In genomic region chr5:144162813-144163517, GRCm38 (mm10) we compare ENCODE assay signal across 9 mouse cellular contexts. TPM values are rescaled to one million over a fixed set of nuclear protein-coding genes. Genes with fewer than 3 reads are reported as not detected.
DNase-seq lines count a peak whose midpoint lies in the region; ATAC-seq lines count a peak whose summit lies in the region.
"Had no signal": no experiment of that assay in that cellular context is flagged by ENCODE, and none has a peak within 500 bp of the region (broad histone marks: within the 10 kb centered on the region; RNA-seq: fewer than 3 reads in every experiment).

No protein-coding gene starts in this region.

- no peak overlapping the region for H3K4me3 ChIP-seq in midbrain, embryonic 15.5 days
- no peak overlapping the region for H3K4me3 ChIP-seq in midbrain, embryonic 14.5 days (replicated peaks; ENCODE audit: low read depth, low read length)
- no peak overlapping the region for H3K4me3 ChIP-seq in kidney, embryonic 15.5 days (replicated peaks)
- H3K4me3 ChIP-seq: megakaryocyte, embryonic 14.5 days had no signal

- no peak for DNase-seq in midbrain, embryonic 14.5 days
- peak; percentile 79 to 84 for DNase-seq in cerebellum, adult 18-20 months
- DNase-seq in skeletal muscle tissue, adult 2 months (ENCODE audit: low read depth, low spot score), result peak; percentile 16
- no peak for DNase-seq in adipocyte (ENCODE audit: low spot score)
- no peak for DNase-seq in heart, adult 9 months (ENCODE audit: low spot score in 2 of 2)

- WGBS in midbrain, embryonic 15.5 days, result 84% methylated on average over 10 of the region's 10 CpGs
- 86% methylated on average over 10 of the region's 10 CpGs for WGBS in midbrain, embryonic 14.5 days
- 72% methylated on average over 10 of the region's 10 CpGs for WGBS in kidney, embryonic 15.5 days

- H3K9me3 ChIP-seq in midbrain, embryonic 15.5 days, result no peaks in the 10 kb centered on the region
- H3K9me3 ChIP-seq in midbrain, embryonic 14.5 days (ENCODE audit: control insufficient read depth, low read length), result no peaks in the 10 kb centered on the region
- no peaks in the 10 kb centered on the region for H3K9me3 ChIP-seq in kidney, embryonic 15.5 days (replicated peaks)
- H3K9me3 ChIP-seq: megakaryocyte, embryonic 14.5 days had no signal

- 0 out of 2 replicates have a peak overlapping the region, but pooled peaks have one; percentile 9 for H3K27ac ChIP-seq in midbrain, embryonic 15.5 days
- no peak overlapping the region for H3K27ac ChIP-seq in midbrain, embryonic 14.5 days (replicated peaks; ENCODE audit: low read depth, low read length)
- H3K27ac ChIP-seq in kidney, embryonic 15.5 days, result peak overlapping the region; percentile 61

- ATAC-seq in midbrain, embryonic 15.5 days (replicated peaks), result no peak
- ATAC-seq in midbrain, embryonic 14.5 days (ENCODE audit: low FRiP score, low TSS enrichment), result no peak
- ATAC-seq in kidney, embryonic 15.5 days (replicated peaks; ENCODE audit: low FRiP score), result no peak
- ATAC-seq in erythroblast, adult 5-6 weeks (replicated peaks; ENCODE audit: low FRiP score, poor library complexity, severe bottlenecking), result no peak

- no peak overlapping the region for H3K9ac ChIP-seq in midbrain, embryonic 15.5 days
- H3K9ac ChIP-seq in midbrain, embryonic 14.5 days (replicated peaks; ENCODE audit: low read length), result no peak overlapping the region
- no peak overlapping the region for H3K9ac ChIP-seq in kidney, embryonic 15.5 days

- H3K4me1 ChIP-seq in midbrain, embryonic 15.5 days, result peaks cover 4% of the 10 kb centered on the region; the same call in 1 of the 2 replicates
- no peaks in the 10 kb centered on the region for H3K4me1 ChIP-seq in midbrain, embryonic 14.5 days (ENCODE audit: control insufficient read depth, insufficient read depth, low read length)
- 0 out of 2 replicates have a peak, but pooled peaks cover 7% of the 10 kb centered on the region for H3K4me1 ChIP-seq in kidney, embryonic 15.5 days

- peaks cover 17% of the 10 kb centered on the region; the same call in 1 of the 2 replicates for H3K36me3 ChIP-seq in midbrain, embryonic 15.5 days (replicated peaks)
- peaks cover 46% of the 10 kb centered on the region for H3K36me3 ChIP-seq in midbrain, embryonic 14.5 days (ENCODE audit: control insufficient read depth, insufficient read depth, low read length)
- peaks cover 49% of the 10 kb centered on the region for H3K36me3 ChIP-seq in kidney, embryonic 15.5 days

- H3K27me3 ChIP-seq in midbrain, embryonic 15.5 days (replicated peaks), result no peaks in the 10 kb centered on the region
- H3K27me3 ChIP-seq in midbrain, embryonic 14.5 days (ENCODE audit: control insufficient read depth, insufficient read depth, low read length), result no peaks in the 10 kb centered on the region
- no peaks in the 10 kb centered on the region for H3K27me3 ChIP-seq in kidney, embryonic 15.5 days
- H3K27me3 ChIP-seq: megakaryocyte, embryonic 14.5 days had no signal

- H3K4me2 ChIP-seq in midbrain, embryonic 15.5 days, result no peak overlapping the region
- no peak overlapping the region for H3K4me2 ChIP-seq in midbrain, embryonic 14.5 days (ENCODE audit: low read length)
- no peak overlapping the region for H3K4me2 ChIP-seq in kidney, embryonic 15.5 days

RNA-seq across cellular contexts. Expression of gene Bhlha15, which starts 27.1 kb away (rescaled TPM):
- polyA plus RNA-seq in midbrain, embryonic 15.5 days (2015; fragmentation: Nextera tagmentation; extraction: Ambion mirVana), result 0.05 and 0.06 TPM in 2 replicates
- polyA plus RNA-seq in midbrain, embryonic 14.5 days (2014; fragmentation: Nextera tagmentation; extraction: Ambion mirVana), result 0.08 TPM in 1 of 2 replicates, not detected in the other
- polyA plus RNA-seq in kidney, embryonic 15.5 days (2015; fragmentation: Nextera tagmentation; extraction: Ambion mirVana), result 0.48 and 0.71 TPM in 2 replicates
- 0.19 TPM in 1 of 2 replicates, not detected in the other for total RNA-seq in erythroblast, adult 5-6 weeks (2015; ENCODE audit: low replicate concordance)
- total RNA-seq in erythroblast, adult 5-6 weeks (2017; ENCODE audit: low replicate concordance), result not detected in 2 replicates

Comparison
In these comparisons a context has a peak if more than half of its experiments do, and no peak if none do; other contexts are left out.
1. DNase-seq: peak in cerebellum, adult 18-20 months (2 of 2) and skeletal muscle tissue, adult 2 months (single experiment); none in midbrain, embryonic 14.5 days (single experiment), adipocyte (single experiment) and heart, adult 9 months (0 of 2).